Mouse (Mus musculus): ENCODE data around the gene Tcf25. TPM values are rescaled to one million over a fixed set of nuclear protein-coding genes. Genes with fewer than 3 reads are reported as not detected.
A peak's percentile ranks its signal among the peaks of the same experiment; 100 is the strongest.
"Not testable (repeated sequence)": the region's sequence is repeated elsewhere in the genome, so short reads cannot be mapped to it uniquely, and the experiment has no call there.

Tcf25 gene
- total RNA-seq, 2 experiments from 2014 or later = 485 to 539 TPM

DNA sequence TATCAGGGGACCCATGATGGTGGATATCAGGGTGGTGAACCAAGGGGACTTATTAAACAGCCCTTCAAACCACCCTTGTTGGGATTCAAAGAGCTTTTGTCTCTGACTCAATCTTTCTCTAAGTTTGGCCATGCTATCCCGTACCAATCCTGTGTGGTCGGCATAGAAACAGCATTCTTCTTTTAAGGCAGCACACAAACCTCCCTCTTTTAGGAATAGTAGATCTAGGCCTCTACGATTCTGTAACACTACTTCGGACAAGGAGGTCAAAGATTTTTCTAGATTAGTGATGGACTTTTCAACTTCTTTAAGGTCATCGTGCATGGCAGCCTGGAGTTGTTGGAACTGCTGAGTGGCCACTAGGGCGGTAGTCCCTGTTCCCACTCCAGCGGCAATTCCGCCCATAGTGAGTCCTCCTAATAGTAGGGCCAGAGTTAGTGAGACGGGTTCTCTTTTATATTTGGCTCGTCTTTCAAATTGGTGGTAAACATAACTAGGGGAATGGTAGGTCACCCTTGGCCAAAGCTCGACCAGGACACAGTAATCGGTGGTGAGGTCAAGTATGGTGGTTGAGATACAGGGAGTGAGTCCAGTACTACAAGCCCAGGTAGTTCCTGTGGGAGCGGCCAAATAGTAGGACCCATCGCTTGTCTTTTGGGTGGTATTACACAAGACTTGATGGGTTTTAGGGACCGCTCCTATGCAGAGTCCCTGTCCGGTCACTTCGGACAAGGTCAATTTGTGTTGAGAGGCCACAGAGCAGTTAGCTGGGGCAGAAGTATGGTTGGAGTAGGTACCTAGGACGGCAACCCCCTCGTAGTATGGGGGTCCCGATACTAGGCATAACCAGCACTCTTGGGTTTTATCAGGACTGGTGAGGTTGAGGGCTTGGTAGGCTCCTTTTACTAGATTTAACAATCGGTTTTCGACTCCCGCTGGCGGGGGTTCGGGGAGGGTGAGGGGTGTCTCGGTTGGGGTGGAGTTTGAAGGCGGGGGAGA lies 53.3 kb downstream of the Tcf25 start:
- no peak for DNase-seq (ENCODE audit: extremely low spot score in 1 of 2, low spot score in 1 of 2)

DNA sequence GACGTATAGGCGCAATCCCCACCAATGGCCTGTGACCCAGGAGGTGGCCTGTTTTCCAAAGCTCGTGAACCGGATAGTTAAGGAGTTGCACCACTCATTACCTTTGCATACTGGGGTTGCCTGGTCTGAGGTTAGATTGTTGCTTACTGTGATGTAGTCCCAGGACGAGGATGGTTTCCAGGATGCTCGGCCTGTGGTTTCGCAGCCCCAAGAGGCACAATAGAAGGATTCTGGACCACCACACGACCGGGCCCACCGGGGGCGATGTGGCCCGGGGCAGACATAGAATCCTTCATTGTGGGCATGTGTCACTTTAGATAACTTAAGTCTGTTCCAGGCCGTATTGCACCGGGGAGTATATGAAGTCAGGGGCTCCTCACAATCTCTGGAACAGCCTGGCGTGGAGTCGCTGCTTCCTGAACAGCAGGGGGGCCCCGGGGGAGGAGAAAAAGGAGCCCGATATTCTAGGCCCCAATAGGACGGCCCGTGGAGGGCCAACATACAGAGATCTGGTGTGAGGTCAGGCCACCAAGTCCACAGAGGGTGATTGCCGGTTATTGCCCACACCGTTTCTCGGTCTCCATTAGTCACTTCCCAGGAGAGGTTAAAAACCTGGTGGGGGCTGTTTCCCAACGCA lies 54.2 kb downstream of the Tcf25 start:
- DNase-seq (ENCODE audit: extremely low spot score in 1 of 2, low spot score in 1 of 2) = no peak

DNA sequence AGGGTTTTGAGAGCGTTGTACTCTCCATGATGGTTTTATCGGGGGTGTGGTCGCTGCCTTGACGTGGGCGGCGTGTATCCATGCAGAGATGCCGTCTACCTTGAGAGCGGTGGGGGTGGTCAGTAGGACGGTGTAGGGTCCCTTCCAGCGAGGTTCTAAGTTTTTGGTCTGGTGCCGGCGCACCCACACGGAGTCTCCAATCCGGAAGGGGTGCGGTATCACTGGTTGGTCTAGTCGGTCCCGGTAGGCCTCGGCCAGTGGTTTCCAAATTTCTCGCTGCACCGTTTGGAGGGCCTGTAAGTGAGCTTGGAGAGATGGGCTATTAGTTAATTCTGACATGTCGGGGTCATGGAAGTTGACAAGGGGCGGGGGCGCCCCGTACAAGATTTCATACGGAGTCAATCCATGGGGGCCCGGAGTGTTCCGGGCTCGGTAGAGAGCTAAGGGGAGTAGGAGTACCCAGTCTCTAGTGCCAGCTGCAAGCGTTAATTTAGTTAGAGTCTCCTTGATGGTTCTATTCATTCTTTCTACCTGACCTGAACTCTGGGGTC lies 54.9 kb downstream of the Tcf25 start:
- DNase-seq (ENCODE audit: extremely low spot score in 1 of 2, low spot score in 1 of 2) = no peak

DNA sequence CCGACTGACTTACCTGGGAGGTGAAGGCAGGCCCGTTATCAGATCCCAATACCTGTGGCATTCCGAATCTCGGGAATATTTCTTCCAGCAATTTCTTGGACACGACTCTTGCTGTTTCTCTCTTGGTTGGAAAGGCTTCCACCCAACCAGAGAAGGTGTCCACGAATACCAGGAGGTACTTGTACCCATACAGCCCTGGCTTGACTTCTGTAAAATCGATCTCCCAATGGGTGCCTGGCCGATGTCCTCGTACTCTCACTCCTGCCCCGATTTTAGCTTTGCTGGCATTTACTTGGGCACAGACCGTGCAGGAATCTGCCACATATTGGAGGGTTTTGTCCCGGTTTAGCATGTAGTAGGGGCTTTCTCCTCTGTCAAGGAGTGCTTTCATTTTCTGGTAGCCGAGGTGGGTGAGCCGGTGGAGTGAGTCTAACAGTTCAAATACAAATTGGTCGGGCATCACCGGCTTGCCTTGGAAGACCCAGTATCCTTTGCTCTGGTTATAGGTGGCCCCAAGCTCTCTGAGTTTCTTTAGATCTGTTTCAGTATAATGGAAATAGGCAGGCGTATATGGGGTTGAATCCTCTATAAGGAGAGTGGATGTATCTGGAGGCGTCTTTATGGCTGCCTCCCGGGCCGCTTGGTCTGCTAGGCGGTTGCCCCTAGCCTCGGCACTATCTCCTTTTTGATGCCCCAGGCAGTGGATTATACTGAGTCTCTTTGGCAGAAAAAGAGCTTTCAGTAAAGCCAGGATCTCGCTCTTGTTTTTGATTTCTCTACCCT lies 55.6 kb downstream of the Tcf25 start:
- no peak for DNase-seq (ENCODE audit: extremely low spot score in 1 of 2, low spot score in 1 of 2)

DNA sequence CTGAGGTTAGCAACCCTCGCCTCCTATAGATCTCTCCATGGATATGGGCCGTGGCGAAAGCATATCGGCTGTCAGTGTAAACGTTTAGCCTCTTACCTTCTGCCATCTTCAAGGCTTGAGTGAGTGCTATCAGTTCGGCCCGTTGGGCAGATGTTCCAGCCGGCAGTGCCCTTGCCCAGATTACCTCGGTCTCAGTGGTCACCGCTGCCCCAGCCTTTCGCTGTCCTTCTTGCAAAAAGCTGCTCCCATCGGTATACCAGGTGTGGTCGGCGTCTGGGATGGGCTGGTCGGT lies 56.1 kb downstream of the Tcf25 start:
- DNase-seq (ENCODE audit: extremely low spot score in 1 of 2, low spot score in 1 of 2) = not testable (repeated sequence)

DNA sequence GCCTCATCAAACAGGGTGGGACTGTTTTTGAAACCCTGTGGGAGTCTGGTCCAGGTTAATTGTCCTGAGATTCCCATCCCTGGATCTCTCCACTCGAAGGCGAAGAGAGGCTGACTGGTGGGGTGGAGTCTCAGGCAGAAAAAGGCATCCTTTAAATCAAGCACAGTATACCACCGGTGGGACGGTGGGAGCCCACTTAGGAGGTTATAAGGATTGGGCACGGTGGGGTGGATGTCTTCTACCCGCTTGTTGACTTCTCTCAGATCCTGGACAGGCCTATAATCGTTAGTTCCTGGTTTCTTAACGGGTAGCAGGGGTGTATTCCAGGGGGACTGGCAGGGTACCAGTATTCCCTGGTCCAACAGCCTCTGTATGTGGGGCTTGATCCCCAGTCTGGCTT lies 57.4 kb downstream of the Tcf25 start:
- not testable (repeated sequence) for DNase-seq (ENCODE audit: extremely low spot score in 1 of 2, low spot score in 1 of 2)

DNA sequence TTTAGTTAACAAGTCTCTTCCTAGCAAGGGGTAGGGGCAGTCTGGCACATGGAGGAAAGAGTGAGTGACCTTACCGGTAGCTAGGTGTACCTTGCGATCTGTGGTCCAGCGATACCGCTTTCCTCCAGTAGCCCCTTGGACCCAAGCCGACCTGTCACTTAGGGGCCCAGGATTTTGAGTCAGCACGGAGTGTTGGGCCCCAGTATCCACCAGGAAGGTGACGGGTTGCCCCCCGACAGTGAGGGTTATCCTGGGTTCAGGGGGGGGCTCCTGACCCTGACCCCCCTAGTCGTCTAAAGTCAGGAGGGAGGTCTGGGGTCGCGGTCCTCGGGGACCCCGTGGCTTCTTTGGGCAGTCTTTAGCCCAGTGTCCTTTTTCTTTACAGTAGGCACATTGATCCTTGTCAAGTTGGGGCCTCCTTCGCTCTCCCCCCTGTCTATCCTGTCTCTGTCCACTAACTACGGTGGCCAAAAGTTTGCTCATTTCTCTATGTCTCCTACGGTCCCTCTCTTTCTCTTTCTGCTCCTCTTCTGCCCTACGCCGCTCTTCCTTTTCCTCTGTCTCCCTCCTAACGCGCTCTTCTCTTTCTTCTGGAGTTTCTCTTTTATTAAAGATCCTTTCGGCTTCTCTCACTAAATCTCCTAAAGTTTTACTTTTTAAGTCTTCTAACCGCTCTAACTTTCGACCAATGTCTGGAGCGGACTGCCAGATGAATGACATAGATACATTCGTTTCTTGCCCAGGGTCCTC lies 58.2 kb downstream of the Tcf25 start:
- no peak for DNase-seq (ENCODE audit: extremely low spot score in 1 of 2, low spot score in 1 of 2)

DNA sequence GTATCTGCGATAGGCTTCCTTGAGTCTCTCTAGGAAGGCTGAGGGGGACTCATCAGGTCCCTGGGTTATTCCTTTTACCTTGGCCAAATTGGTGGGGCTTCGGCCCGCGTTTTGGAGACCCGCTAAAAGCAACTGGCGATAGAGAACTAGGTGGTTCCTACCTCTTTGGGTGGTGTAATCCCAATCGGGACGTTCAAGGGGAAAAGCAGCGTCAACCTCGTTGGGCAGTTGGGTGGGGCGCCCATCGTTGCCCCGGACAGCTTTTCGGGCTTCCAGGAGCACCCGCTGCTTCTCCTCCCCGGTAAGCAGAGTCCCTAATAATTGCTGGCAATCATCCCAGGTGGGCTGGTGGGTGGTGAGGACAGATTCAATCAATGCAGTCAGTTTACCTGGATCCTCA lies 58.8 kb downstream of the Tcf25 start:
- DNase-seq (ENCODE audit: extremely low spot score in 1 of 2, low spot score in 1 of 2) = no peak

DNA sequence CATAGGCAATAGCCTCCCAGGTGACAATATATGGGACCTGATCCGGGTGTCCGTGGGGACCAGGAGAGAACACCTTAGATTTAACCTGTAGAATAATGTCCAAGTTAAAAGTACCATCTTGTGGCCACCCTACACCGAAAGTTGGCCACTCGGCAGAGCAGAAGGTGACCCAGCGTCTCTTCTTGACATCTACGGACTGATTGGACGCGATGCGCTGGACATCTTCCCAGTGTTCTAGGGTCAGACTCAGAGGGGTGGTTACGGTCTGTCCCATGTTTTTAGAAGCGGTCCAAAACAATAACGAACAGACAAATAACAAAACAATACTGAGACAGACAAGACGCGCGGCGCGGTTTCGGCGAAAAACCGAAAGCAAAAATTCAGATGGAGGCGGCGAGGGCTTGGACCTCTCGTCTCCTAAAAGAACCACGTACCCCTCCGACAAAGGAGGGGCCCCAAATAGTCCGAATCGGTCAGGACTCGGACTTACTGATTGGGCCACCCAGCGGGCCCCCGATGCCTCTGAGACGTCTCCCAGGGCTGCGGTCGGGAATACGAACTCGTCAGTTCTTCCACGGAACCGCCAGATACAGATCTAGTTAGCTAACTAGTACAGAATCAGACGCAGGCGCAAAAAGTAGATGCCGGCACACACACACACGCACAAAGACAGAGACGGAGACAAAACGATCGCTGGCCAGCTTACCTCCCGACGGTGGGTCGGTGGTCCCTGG lies 59.9 kb downstream of the Tcf25 start:
- DNase-seq (ENCODE audit: extremely low spot score in 1 of 2, low spot score in 1 of 2) = not testable (repeated sequence)

DNA sequence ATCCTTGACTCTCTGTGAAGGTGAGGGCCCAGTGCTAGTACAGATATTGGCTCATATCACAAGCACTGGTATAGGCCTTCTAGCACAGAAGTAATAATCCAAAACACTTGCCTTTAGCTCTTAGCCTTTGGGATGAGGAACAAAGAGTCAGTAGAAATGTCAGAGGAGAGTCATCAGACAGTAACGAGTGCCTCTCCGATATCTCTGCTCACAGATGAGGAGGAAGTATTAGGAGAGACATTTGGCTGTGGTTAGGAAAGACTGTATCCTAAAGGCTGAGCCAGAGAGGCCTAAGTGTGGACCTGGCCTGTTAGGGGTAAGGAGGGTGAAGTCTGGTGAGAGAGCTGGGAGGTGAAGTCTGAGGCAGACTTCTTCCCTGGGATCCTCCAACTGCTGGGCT lies 68.2 kb downstream of the Tcf25 start:
- no peak for DNase-seq (ENCODE audit: extremely low spot score in 1 of 2, low spot score in 1 of 2)

DNA sequence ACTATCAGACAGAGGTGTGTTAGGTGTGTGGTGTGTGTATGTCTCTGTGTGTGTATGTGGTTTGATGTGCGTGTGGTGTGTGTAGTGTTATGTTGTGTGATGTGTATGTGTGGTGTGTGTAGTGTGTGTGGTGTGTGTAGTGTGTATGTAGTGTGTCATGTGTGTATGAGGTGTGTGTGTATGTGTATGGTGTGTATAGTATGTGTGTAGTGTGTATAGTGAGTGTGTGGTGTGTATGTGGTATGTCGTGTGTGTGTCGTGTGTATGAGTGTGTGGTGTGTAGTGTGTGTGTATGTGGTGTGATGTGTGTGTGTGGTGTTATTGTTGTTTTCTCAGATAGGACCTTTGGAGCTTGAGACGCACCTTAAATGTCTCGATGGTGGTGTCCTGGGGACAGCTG lies 68.8 kb downstream of the Tcf25 start:
- DNase-seq (ENCODE audit: extremely low spot score in 1 of 2, low spot score in 1 of 2) = no peak

DNA sequence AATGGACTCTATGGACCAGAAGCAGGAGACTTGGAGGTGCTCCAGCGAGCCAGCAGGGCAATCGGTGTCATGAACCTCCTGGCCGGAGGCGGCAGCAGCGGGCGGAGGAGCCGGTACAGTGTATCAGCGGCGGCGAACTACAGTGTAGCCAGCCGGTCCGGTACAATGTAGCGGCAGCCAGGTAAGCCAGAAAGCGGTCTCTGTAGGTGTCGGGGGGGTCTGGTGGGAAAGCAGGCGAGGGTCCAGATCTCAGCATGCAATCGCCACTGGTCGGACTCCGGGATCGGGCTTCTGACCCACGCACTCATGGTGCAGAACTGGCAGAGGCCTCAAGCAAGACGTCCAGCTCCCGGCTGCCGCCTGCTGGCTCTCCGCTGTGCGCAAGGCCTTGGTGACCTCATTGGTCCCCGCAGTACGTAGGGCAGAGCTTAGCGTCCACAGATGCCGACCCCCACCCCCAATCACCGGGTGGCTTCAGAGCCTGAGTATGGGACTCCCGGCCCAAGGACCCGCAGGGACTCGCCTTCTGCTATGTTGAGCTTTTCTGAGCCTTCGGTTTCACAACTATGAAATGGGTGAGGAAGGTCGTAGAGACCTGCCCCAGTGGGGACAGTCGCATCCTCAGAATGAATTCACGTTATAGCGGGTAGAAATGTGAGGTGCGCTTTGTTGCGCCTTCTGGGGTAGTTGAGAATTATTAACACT lies 69.5 kb downstream of the Tcf25 start:
- peak; percentile 92 to 95 for DNase-seq (ENCODE audit: extremely low spot score in 1 of 2, low spot score in 1 of 2)

DNA sequence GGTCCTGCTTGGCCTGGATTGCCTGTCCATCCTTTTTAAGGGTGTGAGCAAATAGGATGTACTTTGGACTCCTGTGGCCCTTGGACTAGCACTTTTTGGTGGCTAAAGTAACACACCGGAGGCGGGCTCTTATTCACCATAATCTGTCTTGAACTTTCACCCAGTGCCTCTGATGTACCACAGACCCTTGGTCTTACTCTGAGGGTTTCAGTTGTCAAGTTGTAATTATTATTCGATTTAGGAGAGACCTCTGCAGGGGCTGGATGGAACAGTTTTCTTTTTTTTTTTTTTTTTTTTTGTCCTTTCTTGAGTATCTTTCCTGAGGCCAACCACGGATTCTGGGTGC lies 70.0 kb downstream of the Tcf25 start:
- DNase-seq (ENCODE audit: extremely low spot score in 1 of 2, low spot score in 1 of 2) = no peak

DNA sequence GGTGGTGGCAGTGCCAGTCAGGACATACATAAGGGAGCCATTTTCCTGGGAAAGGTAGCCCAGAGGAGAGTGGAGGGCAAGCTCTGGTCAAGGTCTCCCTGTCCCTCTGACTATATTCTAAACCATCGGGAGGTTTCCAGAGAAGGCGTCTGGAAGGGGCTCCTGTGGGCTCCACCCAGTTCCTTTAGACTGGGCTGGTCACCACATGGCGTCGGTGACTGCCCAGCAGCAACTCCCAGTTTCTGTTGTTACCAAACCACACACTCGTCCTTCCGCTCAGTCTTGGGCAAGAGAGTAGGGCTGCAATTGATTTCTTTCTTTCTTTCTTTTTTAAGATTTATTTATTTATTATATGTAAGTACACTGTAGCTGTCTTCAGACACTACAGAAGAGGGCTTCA lies 70.6 kb downstream of the Tcf25 start:
- no peak for DNase-seq (ENCODE audit: extremely low spot score in 1 of 2, low spot score in 1 of 2)

DNA sequence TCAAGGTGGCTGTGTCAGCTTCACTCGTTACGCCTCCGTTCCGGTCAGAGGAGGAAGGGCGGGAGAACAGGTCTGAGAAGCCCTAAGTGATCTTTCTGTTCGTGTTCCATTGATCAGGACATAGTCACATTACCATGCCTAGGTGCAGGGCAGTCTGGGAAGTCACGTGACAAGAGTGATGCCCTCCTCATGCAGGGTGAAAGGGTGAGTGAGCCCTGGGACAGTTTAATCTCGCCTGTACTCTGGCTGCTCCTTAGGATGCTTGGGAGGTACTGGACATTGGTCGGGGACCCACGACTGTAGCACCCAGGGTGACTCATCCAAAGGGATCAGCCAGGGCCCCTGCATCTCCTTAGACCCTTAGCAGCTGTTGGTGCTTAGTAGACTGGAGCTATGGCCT lies 72.4 kb downstream of the Tcf25 start:
- DNase-seq (ENCODE audit: extremely low spot score in 1 of 2, low spot score in 1 of 2) = no peak

DNA sequence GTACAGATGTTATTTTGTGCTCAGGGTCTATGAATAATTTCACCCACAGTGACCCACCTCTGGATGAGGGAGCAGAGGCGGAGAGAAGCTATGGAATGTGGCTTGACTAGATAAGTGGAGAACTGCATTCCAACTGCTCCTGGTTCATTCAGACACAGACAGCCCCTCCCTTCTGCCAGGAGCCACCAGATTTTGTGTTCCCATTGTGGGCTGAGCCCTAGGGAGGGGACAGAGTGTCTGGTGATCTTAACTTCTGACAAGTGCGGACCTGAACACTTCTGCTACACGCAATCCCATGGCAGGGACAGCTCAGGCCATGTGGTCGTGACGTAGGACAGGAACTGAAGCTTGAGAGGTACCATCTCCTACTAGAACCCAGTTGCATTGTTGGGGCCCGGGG lies 73.2 kb downstream of the Tcf25 start:
- no peak for DNase-seq (ENCODE audit: extremely low spot score in 1 of 2, low spot score in 1 of 2)

DNA sequence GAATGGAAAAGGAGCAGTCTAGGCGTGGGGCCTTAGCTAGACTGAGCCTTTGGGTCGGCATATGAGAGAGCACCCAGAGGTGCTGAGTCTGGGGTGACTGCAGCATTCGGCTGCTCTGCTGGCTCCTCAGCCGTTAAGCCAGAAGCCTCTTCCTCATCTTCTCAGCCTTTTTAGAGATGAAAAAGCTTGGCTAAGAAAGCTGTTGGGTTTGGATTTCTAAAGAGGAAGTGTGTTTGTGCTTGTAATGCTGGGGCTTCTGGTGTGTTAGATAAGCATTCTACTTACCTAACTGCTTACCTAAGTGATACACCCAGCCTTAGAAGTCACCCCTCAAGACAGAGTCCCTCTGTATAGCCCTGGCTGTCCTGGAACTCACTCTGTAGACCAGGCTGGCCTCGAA lies 77.2 kb downstream of the Tcf25 start:
- no peak for DNase-seq (ENCODE audit: extremely low spot score in 1 of 2, low spot score in 1 of 2)

DNA sequence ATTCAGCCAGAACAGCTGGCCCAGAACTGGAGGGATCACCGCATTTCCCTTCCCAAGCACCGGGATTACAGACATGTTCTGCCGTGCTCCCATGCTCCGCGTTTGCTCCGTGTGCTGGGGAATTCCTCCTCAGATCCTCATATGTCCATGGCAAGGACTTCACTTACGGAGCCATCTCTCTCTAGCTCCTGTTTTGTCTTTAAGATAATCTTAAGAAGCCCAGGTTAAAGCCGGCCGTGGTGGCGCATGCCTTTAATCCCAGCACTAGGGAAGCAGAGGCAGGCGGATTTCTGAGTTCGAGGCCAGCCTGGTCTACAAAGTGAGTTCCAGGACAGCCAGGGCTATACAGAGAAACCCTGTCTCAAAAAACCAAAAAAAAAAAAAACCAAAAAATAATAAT lies 78.2 kb downstream of the Tcf25 start:
- not testable (repeated sequence) for DNase-seq (ENCODE audit: extremely low spot score in 1 of 2, low spot score in 1 of 2)

DNA sequence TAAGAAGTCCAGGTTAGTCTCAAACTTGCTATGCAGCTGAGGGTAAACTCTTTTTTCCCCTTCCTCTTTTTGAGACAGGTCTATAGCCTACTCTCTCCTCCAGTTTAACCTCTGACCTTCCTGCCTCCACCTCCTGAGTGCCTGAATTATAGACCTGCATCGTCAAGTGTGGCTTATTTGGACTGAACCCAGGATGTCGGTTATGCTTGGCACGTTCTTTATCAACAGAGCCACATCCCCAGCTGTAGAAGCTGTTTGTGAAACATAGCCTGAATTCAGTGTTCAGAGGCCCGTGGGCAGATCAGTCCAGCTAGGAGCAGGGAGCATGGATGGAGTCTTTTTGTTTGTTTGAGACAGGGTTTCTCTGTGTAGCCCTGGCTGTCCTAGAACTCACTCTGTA lies 78.6 kb downstream of the Tcf25 start:
- no peak for DNase-seq (ENCODE audit: extremely low spot score in 1 of 2, low spot score in 1 of 2)
